Mouse (Mus musculus): ENCODE results near the gene Gchfr.

DNA sequence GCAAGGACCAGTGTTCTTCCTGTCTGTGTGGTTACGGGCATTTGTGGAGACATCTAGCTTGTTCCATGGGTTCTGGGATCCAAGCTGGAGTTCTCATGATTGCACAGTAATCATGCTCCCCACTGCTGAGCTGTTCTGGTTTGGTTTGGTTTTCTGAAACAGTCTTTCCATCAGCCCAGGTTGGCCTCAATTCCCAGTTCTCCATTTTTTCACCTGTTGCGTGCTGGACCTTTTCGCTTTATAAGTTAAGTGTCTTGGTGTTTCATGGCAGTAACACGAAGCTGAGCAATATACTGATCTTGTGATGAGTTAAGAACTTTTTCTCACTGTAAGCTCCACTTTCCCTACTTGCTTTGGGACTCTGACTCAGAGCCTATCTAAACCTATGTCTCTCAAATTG lies 3.6 kb upstream of the Gchfr start:
- TF ChIP-seq POLR2A (IDR thresholded peaks at IDR 0.05; ENCODE audit: extremely low read depth, insufficient read depth, low read length) = no peak
- no peak for TF ChIP-seq CTCF (IDR thresholded peaks at IDR 0.05; ENCODE audit: extremely low read depth, insufficient read depth, low read length)
